Mouse (Mus musculus) ovary, postnatal 36 days (tissue): ENCODE measurements around the gene Cela3a.
"Not testable (repeated sequence)": the region's sequence is repeated elsewhere in the genome, so short reads cannot be mapped to it uniquely, and the experiment has no call there.

Source experiments
- DNase-seq: peaks from one replicate; pipeline ENCODE4 v3.0.0; 2022; ENCODE audit warnings: low spot score, mixed read lengths

Cela3a gene

DNA sequence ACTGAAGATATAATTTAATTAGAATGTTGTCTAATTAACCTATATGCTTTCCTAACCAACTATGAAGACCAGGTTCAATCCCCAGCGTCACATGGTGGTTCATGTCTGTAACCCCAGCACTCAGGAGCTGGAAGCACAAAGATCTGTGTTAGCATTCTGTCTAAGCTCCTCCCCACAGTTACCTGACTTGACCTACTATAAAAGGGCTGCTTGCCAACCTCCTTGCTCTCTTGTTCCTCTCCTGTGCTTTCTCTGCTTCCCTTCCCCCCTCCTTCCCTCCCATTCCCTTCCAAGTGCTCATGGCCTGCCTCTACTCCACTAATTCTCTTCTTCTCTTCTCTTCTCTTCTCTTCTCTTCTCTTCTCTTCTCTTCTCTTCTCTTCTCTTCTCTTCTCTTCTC, 5.3 kb upstream of the Cela3a start:
- no peak for DNase-seq

DNA sequence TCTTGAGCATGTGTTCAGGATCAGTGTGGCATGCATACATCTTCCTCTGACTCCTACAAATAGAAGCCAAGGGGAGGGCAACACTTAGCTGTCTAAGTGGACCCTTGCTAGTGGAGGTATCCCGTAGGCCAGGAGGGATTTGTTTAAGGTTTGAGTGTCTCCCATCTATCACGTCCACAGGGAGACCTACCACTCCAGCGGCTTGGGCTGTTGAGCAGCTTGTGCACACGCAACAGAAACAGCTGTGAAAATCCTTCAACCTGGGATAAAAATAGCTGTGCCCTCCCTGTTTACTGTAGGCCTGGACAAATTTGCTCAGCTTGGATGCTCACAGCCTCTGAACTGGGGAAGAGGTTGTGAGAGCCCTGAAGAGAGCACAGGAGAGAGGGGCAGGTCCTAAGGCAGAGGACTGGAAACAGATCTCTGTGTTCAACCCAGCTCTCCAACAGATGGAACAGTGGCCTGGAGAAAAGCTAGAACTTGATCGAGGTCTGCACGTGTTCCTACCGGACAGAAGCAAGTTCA, 2.7 kb upstream of the Cela3a start:
- not testable (repeated sequence) for DNase-seq

DNA sequence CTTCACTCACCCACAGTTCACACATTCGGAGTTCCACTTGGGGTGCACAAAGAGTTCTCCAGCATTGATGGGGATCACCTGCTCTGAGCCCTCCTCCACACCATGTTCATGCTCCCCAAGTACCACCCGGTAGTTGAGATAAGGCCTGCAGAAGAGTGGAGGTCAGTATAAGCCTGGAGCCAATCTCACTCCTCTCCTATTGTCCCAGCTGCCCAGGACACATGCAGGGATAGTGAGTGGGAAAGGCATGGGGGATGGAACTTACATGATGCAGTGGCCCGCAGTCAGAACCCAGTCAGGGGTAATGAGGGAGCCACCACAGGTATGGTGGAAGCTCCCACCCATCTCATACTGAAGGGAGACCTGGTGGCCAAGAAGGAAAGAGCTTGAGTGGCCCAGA, 4.0 kb downstream of the Cela3a start:
- no peak for DNase-seq

DNA sequence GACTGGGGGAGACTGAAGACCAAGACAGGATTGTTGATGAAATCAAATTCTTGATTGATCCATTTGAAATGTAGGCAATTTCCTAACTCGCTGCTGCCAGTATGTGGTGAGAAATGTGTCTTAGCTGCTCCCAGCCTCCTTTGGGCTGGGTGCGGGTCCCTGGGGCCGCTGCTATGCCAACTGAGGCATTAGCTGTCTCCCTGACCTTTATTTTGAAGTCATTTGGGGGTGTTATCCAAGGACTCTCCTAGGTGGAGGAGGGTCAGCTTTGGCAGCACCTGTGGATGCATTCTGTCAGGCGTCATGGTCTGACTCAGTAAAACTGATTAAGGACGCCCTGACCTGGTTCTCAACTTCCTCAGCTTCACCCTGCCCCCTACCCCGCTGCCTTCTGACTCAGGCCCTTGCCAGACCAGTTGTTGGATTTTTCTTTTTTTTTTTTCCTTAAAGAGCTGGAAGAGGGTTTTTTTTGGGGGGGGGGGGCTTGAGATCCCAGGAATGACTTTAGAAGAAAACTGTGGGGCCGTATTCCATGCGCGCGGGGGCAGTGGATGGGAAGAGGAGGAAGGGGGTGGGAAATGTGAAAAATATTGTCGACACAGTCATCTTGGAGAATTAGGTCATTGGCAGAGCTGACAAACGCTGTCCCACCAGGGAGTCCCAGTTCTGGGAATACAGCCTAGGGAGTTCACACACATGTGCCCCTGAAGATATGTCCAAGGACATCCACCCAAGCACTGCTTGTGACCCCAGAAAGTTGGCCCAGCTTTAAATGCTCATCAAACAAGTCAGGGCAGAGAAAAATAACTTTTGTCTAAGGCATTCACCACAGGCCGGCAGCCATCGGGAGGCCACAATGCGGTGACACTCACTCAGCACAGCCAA, 12.7 kb downstream of the Cela3a start:
- peak; percentile 63 for DNase-seq

DNA sequence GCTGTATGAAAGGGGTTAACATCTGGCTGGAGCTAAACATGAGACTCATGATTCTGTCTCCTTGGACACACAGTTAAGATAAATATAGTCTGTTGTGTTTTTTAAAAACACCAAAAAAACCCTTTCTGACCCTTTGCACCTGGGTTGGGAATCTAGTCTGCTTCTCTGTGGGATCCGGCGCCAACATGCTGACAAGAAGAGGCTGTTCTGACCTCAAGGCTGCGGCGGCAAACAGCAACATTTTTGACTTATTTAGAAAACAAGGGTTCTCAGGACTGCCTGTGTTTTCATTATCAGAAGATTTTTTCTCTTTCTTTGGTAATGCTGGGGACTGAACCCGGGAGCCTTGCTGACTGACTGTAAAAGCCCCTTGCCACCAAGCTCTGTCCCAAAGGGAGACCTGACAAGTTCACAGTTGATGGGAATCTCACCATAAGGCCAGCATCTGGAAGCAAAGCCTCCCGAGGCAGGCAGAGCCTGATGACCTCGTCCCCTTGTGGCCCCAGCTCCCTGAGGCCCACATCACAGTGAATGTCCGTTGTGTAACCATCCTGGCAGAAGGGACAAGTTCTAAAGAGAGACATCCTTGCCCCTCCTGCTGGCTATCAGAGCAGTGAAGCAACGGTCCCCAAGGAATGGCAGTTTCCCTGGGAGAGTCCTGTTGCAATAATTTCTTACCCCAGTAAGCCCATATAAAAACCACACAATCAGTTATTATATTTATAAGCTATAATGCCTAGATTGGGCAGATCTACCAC, 16.0 kb downstream of the Cela3a start:
- DNase-seq, result peak; percentile 75

DNA sequence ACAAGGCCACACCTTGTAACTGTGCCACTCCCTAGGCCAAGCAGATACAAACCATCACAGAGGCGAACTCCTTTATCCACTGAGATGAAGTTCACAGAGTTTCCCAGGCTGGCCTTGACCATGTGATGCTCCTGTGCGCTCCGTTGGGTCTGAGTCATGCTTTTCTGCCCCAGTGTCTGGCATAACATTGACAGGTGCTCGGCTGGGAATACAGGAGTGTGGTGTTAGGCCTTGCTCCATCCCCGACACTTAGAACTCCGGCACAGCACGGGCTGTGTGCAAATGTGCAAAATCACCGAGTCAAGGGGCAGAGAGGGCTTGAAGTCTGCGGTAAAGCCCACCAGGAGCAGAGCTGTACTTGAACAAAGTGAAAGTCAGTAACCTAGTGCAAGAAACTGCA, 16.7 kb downstream of the Cela3a start:
- DNase-seq, result peak; percentile 28

DNA sequence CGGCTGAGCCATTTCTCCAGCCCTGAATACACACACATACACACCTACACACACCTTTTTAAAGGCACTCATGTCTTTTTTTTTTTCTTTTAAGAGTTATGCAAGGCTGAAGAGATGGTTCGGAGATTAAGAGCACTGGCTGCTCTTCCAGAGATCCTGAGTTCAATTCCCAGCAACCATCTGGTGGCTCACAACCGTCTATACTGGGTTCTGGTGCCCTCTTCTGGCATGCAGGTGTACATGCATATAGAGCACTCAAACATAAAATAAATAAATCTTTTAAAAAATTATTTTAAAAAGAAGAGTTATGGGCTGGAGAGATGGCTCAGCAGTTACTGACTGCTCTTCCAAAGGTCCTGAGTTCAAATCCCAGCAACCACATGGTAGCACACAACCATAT, 18.3 kb downstream of the Cela3a start:
- no peak for DNase-seq

DNA sequence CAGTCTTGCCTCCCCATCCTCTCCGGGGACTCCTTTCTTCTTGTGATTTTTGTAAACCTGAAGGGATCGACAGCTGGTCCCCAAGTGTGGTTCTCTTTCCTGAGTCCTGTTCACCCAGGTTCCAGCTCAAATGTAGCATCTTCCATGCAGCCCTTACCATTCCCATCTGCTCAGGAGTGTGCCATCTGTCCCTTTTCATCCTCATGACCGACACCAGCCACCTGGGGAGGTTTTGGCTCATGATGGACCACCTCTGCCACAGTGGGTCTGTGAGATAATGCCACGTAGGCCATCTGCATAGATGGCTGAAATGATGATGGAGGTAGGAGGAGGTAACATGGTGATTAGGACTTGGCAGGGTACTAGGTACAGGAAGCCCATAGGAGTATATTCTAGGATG, 19.4 kb downstream of the Cela3a start:
- no peak for DNase-seq

DNA sequence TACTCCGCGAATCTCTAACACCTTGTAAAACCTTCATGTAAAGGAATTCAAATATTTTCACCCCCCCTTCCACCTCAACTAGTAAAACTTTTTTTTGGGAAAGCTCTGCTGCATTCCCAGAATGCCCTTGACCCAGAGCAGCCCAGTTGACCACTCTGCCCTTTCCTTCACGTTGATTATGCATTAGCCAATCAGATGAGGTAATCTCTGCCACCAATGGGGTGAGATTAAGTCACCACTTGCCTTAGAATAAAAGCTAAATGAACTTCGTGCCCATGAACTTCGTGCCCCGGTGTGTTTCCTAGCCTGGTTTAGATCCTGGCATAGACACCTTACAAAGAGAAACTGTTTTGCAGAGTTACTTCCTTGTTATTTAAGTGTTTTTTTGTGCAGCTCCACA, 20.6 kb downstream of the Cela3a start:
- DNase-seq, result no peak

DNA sequence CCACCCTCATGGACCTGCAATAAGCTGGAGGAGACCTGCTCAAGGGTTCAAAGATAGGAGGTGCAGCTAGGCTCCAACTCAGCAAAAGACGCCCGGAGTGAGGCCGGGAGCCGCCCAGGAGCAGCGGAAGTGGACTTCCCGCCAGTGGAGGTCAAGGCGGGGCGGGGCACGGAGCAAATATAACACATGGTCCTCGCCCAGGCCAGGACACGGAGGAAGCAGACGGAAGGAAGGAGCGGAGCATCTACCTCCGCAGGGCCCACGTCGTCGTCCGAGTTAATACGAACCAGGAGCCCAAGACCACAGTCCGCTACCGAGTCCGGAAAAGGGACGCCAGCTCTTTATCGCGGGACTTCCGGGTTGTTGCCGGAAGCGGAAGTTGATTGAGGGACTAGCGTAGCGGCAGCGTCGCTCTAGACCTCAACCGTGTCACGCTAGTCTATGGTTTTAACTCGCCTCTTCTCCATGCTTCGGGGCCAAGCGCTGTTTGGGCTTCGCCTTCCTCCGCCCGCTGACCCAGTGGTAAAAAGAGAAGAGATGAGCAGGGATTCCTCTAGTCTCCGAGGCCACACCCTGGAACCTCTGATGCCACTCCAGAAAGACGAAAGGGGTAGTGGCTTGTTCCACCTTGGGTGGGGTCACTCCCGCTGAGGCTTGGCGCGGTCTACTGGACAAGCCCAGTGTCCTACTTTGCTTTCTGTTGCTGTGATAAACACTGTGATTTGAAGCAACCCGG, 21.4 kb downstream of the Cela3a start:
- peak; percentile 82 for DNase-seq

DNA sequence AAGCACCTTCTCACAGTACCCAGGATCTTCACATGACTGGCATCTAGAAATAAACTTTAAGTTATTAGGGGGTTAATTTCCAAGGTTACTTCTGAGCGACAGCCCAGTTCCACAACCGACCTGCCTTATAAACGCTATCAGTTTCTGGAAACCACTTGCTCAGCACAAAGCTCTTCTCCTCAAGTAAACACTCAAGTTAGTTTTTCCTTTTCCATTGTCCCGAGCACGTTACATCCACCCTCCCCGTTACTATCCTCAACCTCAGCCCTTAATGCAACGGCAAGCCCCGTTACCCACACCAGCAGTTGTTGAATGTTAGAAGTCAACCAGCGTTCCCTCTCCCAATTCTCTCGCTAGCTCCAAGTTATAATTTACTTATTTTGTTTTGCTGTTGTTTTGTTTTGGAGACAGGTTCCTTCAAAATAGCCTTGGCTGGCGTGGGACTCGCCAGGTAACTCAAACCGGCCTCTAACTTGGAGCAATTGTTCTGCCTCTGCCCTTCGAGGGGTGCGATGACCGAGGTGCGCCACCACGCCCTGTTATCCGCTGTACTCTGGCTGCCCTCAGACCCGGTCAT, 22.0 kb downstream of the Cela3a start:
- DNase-seq, result no peak

DNA sequence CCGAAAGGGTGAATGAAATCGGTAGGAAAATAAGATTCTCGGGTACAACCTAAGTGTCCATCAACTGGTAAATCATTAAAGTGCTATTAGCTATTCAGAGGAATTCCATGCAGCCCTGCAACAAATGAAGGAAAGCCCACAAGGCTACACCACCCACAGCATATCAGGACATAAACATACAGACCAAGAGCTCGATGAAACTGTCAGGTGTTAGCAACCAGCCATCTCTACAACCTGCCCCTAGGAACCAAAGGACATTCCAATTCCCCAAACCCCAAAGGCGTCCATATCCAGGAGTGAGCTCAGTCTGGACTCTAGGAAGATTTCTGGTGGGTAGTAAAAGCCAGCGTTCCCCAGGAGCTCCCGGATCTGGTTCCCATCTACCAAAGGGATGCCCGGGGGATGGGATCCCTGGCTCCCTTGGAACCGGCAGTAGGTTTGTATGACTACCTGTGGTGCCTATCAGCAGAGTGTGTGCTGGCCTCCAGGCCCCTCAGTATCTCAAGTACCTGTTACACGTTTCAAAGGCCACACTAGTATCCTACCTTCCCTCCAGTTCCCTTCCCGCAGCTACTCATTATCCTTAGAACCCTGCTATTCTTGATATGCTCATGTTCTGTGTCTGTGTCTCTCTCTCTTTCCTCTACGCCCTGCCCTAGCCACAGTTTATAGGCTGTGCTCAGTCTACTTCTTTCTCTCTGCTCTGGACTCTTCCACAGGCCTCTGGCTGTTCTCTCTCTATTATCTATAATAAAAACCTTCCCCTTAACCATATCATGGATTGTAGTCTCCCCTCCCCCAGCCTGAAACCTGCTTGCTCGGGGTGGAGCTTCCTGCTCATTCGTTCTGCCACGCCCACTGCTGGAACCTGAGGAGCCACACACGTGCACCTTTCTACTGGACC, 28.6 kb downstream of the Cela3a start:
- DNase-seq, result no peak

DNA sequence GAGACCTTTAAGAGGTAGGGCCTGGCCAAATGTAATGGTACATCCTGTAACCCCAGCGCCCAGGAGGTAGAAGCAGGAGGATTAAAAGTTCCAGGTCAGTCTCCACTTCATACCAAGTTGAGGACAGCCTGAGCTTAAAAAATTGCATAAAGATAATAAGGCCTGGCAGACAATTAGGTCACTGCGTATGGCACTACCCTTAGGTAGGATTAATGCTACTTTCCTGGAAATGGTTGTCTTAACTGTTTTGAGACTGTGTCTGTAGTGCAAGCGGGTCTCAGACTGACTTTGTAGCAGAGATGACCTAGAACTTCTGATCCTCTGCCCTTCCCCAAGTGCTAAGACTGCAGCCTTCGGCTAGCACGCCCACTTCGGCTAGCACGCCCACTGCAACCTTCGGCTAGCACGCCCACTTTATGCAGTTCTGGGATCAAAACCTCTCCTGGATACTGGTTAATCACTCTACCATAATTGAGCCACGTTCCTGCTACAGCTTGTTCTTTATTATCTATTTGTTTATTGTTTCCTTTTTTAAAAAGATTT, 29.8 kb downstream of the Cela3a start:
- no peak for DNase-seq

DNA sequence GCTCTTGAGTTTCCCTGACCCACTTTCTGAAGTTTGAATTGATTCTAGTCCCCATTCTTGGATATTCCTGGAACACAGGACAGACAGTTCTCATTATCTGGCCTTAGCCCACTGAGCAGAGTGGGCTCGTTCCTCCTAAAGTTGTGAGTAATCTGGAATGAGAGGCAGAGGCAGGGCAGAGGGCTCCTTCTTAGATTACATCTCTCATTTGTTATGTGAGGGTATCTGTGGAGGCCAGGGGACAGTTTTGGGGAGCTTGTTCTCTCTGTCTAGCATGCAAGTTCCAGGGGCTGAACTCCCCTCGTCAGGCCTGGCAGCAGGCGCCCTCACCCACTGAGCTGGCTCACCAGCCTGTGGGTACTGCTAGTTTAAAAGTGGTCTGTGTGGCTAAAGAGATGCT, 30.5 kb downstream of the Cela3a start:
- DNase-seq, result no peak

DNA sequence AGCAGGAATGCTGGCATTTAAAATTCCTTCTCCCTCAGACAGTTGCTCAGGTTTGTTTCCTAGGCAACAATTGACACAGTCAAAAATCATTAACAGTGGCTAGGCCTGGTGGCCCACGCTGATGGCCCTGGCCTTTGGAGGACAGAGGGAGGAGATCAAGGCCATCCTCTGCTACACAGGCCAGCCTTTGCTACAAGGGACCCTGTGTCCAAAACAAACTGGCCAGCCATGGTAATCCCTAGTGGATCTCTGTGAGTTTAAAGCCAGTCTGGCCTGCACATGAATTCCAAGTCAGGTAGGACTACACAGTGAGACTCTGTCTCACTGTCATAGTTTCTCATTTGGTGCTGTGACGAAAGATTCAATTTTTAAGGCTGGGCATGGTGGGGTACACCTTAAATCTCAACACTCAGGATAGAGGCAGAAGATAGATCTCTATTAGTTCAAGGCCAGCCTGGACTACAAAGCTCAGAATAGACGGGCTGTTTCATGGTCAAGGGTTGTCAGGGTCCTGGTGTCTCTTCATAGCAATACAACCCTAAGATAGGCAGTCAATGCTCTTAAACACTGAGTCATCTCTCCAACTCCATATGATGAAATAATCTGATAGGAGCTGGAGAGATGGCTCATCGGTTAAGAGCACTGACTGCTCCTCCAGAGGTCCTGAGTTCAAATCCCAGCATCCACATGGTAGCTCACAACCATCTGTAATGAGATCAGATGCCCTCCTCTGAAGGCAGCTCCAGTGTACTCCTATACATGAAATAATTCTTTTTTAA, 31.9 kb downstream of the Cela3a start:
- no peak for DNase-seq

DNA sequence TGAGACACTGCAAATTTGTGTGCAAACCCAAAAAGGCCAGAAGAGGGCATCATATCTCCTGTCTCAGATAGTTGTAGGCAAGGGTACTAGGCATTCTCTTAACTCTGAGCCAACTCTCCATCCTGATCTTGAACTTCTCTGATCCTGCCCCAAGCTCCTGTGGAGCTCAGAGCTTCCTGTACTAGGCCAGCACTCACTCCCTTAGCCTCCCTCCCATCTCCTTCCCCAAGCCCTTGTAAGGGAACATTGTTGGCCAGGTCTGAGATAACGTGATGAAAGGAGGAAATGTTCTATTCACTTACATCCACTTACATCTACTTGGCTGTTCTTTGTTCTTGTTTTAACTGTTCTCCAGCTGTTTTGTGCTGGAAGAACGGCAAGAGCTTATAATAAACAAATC, 32.8 kb downstream of the Cela3a start:
- no peak for DNase-seq

DNA sequence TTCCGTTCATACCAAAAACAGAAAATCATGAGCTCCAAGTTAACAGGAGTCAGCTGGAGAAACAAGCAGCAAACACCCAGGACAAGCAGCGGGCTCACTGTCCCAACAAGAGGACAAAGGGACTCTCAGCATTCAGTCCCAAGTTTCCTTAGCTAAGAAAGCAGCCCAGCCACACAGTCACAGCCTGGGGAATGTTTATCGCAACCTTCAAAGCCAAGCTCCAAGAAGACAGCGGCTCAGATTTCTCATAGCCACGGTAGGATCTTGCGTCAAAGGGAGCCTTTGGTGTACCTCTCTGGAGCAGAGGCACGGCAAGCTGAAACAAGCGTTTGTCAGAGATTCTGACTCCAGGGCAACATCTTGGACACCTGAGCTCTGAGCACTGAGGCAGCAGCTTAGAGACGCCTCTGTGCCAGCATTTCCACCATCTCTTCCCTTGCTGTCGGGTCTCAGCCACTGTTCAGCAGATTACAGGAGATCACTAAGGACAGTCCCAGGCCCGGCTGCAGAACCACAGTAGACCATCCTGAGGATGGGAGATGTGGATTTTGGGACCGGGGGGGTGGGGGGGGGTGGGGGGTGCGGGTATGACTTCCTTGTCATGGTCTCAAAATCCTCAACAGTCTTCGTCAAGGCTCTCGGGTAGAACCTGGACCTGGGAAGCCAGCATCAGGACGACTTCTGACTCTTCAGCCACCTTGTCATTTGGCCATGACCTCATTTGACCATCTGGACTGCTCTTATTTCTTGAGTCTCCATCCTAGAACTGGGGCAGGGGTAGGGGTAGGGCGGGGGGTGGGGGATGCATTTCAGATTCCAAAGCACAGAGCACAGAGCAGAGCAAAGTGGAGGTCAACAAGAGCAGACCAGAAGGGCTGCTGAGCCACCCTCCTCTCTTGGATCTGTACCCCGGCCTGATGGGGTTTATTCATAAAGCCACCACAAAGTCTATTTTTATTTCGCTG, 34.0 kb downstream of the Cela3a start:
- DNase-seq, result no peak

DNA sequence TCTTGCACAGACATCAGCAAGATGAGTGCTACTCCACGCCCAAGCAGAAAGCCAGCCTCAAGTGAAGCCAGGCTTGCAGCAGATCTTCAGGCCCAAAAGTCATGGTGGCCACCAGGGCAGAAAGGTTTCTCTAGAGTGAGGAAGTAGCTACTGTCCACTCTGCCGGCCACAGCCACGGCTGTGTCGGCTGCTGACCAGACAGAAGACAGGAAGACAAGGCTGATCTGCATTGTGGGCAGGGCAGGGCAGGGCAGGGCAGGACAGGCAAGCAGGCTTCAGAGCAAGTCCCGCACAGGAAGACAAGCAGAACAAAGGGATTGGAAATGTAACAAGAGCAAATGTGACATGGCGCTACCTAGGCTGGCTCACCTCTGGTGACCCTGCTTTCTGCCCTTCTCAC, 35.9 kb downstream of the Cela3a start:
- no peak for DNase-seq
